19 mouse cellular contexts compared by ENCODE assay signal in the genomic region with DNA sequence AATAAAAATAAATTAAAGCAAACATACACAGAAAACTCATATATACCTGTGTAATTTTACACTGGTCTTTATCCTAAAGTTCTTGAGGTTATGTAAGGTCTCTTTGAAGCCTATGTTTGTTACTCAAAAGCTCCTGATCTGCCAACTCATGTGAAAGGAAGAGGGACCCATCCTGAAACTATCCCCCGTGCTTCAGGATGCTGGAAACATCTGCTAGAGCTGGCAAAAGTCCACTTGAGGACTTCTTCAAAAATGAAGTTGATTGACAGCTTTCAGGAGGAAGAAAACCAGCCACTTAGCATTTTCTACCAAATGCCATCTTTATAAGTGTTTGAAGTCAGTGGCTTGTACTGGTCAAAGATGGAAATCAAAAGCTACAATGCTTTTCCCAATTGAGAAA. TPM values are rescaled to one million over a fixed set of nuclear protein-coding genes. Genes with fewer than 3 reads are reported as not detected.
DNase-seq lines count a peak whose midpoint lies in the region; ATAC-seq lines count a peak whose summit lies in the region.
"Had no signal": no experiment of that assay in that cellular context is flagged by ENCODE, and none has a peak within 500 bp of the region (broad histone marks: within the 10 kb centered on the region; RNA-seq: fewer than 3 reads in every experiment).

No protein-coding gene starts in this region.

- ATAC-seq in granulocyte monocyte progenitor cell, adult 5-6 weeks (replicated peaks; ENCODE audit: poor library complexity, severe bottlenecking), result peak; percentile 58
- ATAC-seq: activated CD4-positive, CD25-positive, alpha-beta regulatory T cell, adult 4 months; forebrain, embryonic 13.5 days; forebrain, embryonic 16.5 days; hindbrain, postnatal 0 days; inflammation-experienced regulatory T-cells, adult 6 months; intestine, embryonic 16.5 days had no signal

- peak; percentile 12 to 61 for DNase-seq in heart, adult 18-20 months
- no peak for DNase-seq in heart, postnatal 4 days
- DNase-seq in 416B (ENCODE audit: low read depth), result peak; percentile 19
- peak; percentile 36 for DNase-seq in skeletal muscle tissue, adult 2 months (ENCODE audit: low read depth, low spot score)
- no peak for DNase-seq in kidney, postnatal 4 days
- DNase-seq: adrenal gland, adult 8-10 months; adrenal gland, postnatal 25 days; cerebellum, adult 11-12 months; cerebellum, adult 8-10 months; cerebellum, postnatal 14 days; gastrocnemius, postnatal 36 days; kidney, adult 18-20 months had no signal

RNA-seq across cellular contexts. Expression of gene Mrc1, which starts 40.0 kb away (rescaled TPM):
- total RNA-seq in heart, adult 18-20 months (2021), result 10 to 100 TPM; 17.0 to 19.1 TPM
- total RNA-seq in heart, postnatal 4 days (2021), result 10 to 100 TPM in 1 of 2 experiments, 1 to 10 TPM in 1; 9.0 to 11.1 TPM
- 0.88 and 1.4 TPM in 2 replicates for total RNA-seq in granulocyte monocyte progenitor cell, adult 5-6 weeks (2014; fragmentation: Nextera tagmentation)
- 0.82 and 1.1 TPM in 2 replicates for total RNA-seq in granulocyte monocyte progenitor cell, adult 5-6 weeks (2017)

Comparison
In these comparisons a context has a peak if more than half of its experiments do, and no peak if none do; other contexts are left out.
1. DNase-seq: peak in heart, adult 18-20 months (2 of 2), 416B (single experiment) and skeletal muscle tissue, adult 2 months (single experiment); none in heart, postnatal 4 days (single experiment) and kidney, postnatal 4 days (0 of 2).
2. RNA of gene Mrc1, which starts 40.0 kb away (total RNA-seq): 17.0 to 19.1 TPM in heart, adult 18-20 months and 9.0 to 11.1 TPM in heart, postnatal 4 days; 0.82 to 1.4 TPM in granulocyte monocyte progenitor cell, adult 5-6 weeks; every median in the first group is over 4 times any median in the second.